Comparison of ENCODE assay signal across 1 mouse cellular context in the genomic region with DNA sequence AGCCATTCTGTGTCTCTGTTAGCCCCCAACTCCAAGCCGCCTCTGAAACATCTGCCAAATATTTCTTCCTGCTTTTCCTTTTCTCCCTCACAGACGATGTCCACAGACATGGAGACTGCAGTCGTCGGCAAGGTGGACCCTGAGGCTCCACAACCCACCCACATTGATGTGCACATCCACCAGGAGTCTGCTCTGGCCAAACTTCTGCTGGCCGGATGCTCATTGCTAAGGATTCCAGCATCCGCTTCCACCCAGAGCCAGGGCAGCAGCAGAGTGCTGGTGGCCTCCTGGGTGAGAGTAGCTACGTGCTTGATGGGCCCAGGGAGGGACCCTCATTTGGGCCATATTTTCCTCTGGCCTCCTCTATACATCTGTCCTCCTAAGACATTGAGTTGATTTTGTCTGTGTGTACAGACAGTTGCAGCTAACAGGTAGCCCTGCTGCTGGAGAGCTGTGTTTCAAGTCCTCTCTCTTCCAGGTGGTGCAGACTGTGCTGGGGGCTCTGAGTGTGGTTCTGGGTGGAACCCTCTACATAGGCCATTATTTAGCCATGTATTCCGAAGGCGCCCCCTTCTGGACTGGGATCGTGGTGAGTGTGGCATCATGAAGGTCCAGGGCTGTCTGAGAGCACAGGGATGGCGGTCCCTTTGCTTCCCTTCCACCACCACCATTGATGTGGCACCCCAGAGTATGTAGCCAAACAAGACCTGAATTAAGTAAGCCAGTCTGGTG.
TF ChIP-seq lines count a peak whose summit lies in the region.

No protein-coding gene starts in this region.

TF ChIP-seq in MEL, 35 proteins besides CTCF, POLR2A, EP300 and RAD21:
- TF ChIP-seq UBTF (IDR thresholded peaks at IDR 0.05; ENCODE audit: borderline replicate concordance, insufficient read depth, low read depth, low read length), result no peak
- TF ChIP-seq SMC3 (IDR thresholded peaks at IDR 0.05; ENCODE audit: low read depth, low read length), result peak; percentile 54
- TF ChIP-seq POLR2AphosphoS5 (IDR thresholded peaks at IDR 0.05; ENCODE audit: borderline replicate concordance, low read depth, low read length), result no peak
- TF ChIP-seq ZC3H11A (IDR thresholded peaks at IDR 0.05; ENCODE audit: low read depth, low read length), result peak; percentile 56
- TF ChIP-seq KAT2A (conservative IDR thresholded peaks at IDR 0.05; ENCODE audit: low read depth, low read length), result no peak
- no peak for TF ChIP-seq JUND (IDR thresholded peaks at IDR 0.05; ENCODE audit: low read depth, low read length)
- TF ChIP-seq ZNF384 (IDR thresholded peaks at IDR 0.05; ENCODE audit: low read depth, low read length), result no peak
TF ChIP-seq in MEL: peak in this region for 2.
